Mouse (Mus musculus) myocyte (in vitro differentiated cells): ENCODE measurements around the gene Gm20388. TPM values are rescaled to one million over a fixed set of nuclear protein-coding genes. Genes with fewer than 3 reads are reported as not detected.

Experiments used
- H3K27me3 ChIP-seq: one replicate; pipeline ENCODE4 v1.6.1; 2011; ENCODE audit not compliant: control insufficient read depth, insufficient read depth, insufficient read length
- H3K36me3 ChIP-seq: one replicate; pipeline ENCODE4 v1.6.1; 2011; ENCODE audit not compliant: control insufficient read depth, insufficient read depth
- H3K4me2 ChIP-seq: one replicate; pipeline ENCODE4 v1.6.1; 2011; ENCODE audit warnings: low read depth, control low read depth
- H3K4me3 ChIP-seq: one replicate; pipeline ENCODE4 v1.5.1; 2011; ENCODE audit warnings: mild to moderate bottlenecking, control low read depth, moderate library complexity
- H3K79me2 ChIP-seq: one replicate; pipeline ENCODE4 v1.6.1; 2011; ENCODE audit not compliant: control insufficient read depth, insufficient read depth
- H3ac ChIP-seq: one replicate; pipeline ENCODE4 v1.6.1; 2011; ENCODE audit not compliant: control insufficient read depth, insufficient read length
- CEBPB ChIP-seq: IDR thresholded peaks from 2 replicates; pipeline ENCODE4 v1.6.1; 2011; ENCODE audit warnings: mild to moderate bottlenecking, moderate library complexity; ENCODE audit not compliant: poor library complexity, insufficient read depth, severe bottlenecking
- E2F4 ChIP-seq: IDR thresholded peaks from one replicate; pipeline ENCODE4 v1.6.1; 2011; ENCODE audit warnings: mild to moderate bottlenecking, control low read depth, moderate library complexity; ENCODE audit not compliant: insufficient read depth
- MAX ChIP-seq: IDR thresholded peaks from one replicate; pipeline ENCODE4 v1.6.1; 2011; ENCODE audit warnings: low read depth, mild to moderate bottlenecking, control low read depth
- MYOD1 ChIP-seq, 3 experiments: IDR thresholded peaks; one replicate each; pipeline ENCODE4 v1.6.1; 2011; ENCODE audit warnings: control low read depth in 2 of 3, low read depth in 2 of 3, mild to moderate bottlenecking in 2 of 3, moderate library complexity in 1 of 3; ENCODE audit not compliant: insufficient read length in 2 of 3, control insufficient read depth in 1 of 3
- MYOG ChIP-seq, 3 experiments: IDR thresholded peaks; one replicate each; pipeline ENCODE4 v1.6.1; 2011; ENCODE audit warnings: control low read depth in 2 of 3, low read depth in 2 of 3, mild to moderate bottlenecking in 2 of 3; ENCODE audit not compliant: insufficient read length in 2 of 3, control insufficient read depth in 1 of 3, insufficient read depth in 1 of 3
- POLR2A ChIP-seq: IDR thresholded peaks from one replicate; pipeline ENCODE4 v1.6.1; 2011; ENCODE audit warnings: low read depth, mild to moderate bottlenecking, control low read depth, moderate library complexity; ENCODE audit not compliant: insufficient read length
- POLR2AphosphoS2 ChIP-seq: IDR thresholded peaks from one replicate; pipeline ENCODE4 v1.6.1; 2011; ENCODE audit warnings: low read depth, control low read depth; ENCODE audit not compliant: insufficient read length
- REST ChIP-seq: IDR thresholded peaks from one replicate; pipeline ENCODE4 v1.6.1; 2011; ENCODE audit warnings: mild to moderate bottlenecking, control low read depth, moderate library complexity; ENCODE audit not compliant: insufficient read depth, insufficient read length
- SRF ChIP-seq: IDR thresholded peaks from one replicate; pipeline ENCODE4 v1.6.1; 2011; ENCODE audit warnings: low read depth; ENCODE audit not compliant: control insufficient read depth, insufficient read length
- TCF12 ChIP-seq: IDR thresholded peaks from one replicate; pipeline ENCODE4 v1.6.1; 2011; ENCODE audit warnings: mild to moderate bottlenecking, control low read depth; ENCODE audit not compliant: poor library complexity, insufficient read depth, severe bottlenecking
- TCF3 ChIP-seq: IDR thresholded peaks from one replicate; pipeline ENCODE4 v1.6.1; 2011; ENCODE audit warnings: low read depth, control low read depth; ENCODE audit not compliant: insufficient read length
- USF1 ChIP-seq: IDR thresholded peaks from one replicate; pipeline ENCODE4 v1.6.1; 2011; ENCODE audit warnings: low read depth, mild to moderate bottlenecking, control low read depth, moderate library complexity
- polyA plus RNA-seq: library from polyadenylated mRNA; unstranded; fragments of >200 nt; fragmentation: generic; extraction: Trizol; gene quantifications from one replicate; pipeline ENCODE4 v1.2.1, GENCODE M21; 2012; ENCODE audit warnings: missing spikeins

Gm20388 gene
- polyA plus RNA-seq, 1 experiment: 15.3 TPM

DNA sequence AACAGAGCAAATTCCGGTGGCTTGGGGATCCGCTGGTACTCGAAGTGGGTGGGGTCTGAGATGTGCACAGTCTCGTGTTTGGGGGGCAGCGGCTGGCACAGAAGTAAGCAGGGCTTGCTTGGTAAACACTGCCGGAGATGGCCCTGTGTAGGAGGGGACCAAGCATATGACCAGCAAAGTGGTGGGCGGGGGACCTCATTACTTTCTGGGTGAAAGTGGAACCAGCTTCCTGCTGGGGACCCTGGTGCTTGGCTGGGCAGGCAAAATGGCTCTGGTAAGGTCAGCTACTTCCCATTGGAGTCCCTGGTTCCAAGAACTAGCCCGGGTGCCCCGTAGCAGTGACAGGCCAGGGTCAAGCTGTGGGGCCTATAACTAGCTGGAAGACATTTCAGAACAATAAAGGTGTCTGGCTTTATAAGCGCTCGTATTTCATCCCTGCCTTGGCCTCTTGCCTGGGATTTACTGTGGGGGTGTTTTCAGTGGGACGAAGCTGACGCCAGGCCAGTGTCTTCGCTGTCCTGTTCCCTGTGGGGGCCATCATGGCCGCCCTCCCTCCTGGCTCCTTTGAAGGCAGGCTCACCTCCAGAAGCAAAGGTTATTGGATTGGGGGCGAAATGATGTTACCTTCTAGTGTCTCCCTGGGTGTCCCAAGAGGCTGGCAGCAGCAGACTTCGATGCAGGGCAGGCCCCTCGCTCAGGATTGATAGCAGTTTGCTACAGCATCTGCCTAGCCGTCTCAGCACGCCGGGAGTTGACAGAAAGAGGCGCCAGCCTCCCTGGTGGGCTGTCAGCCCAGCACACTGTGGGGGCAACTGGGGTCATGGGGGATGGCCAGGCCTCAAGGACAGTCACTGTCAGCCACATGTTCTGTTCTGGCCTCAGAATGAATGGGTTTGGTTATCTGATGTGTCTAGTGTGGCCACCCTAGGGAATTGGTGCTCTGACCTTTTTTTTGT, 466.5 kb downstream of the Gm20388 start:
- H3ac ChIP-seq: no peak overlapping the region
- no peak overlapping the region for H3K4me3 ChIP-seq
- H3K36me3 ChIP-seq: no peaks in the 10 kb centered on the region
- H3K79me2 ChIP-seq: no peaks in the 10 kb centered on the region
- TF ChIP-seq MYOD1 (IDR thresholded peaks at IDR 0.05; ENCODE audit: control insufficient read depth in 1 of 3, insufficient read length in 2 of 3, low read depth in 2 of 3) (no peak), POLR2A (no peak), POLR2AphosphoS2 (no peak), MYOG (IDR thresholded peaks at IDR 0.05; ENCODE audit: control insufficient read depth in 1 of 3, insufficient read depth in 1 of 3, insufficient read length in 2 of 3, low read depth in 2 of 3) (no peak), E2F4 (no peak)
- H3K27me3 ChIP-seq: no peaks in the 10 kb centered on the region
- H3K4me2 ChIP-seq: peak overlapping the region; percentile 4

DNA sequence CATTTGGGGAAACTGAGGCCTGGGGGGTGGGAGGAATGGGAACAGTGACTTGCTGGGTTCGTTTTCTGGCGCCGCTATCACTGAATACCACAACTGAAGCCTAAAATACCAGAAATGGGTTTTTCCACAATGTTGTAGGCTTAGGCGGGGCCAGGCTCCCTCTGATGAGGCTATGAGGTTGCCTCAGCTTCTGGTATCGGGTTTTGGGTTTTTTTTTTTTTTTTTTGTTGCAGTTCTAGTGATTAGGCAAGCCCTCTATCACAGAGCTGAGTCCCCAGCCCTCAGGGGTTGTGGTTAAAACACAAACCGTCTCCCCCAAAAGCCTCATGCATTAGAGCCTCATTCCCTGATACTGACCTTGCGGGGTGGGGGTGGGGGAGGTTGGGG, 467.2 kb downstream of the Gm20388 start:
- no peak overlapping the region for H3K4me3 ChIP-seq
- peak overlapping the region; percentile 4 for H3K4me2 ChIP-seq

GRCm38 (mm10) chr8:120378306-120378705, 467.7 kb downstream of the Gm20388 start:
- Histone ChIP-seq H3K4me3 (no peak overlapping the region), H3ac (no peak overlapping the region), H3K79me2 (no peaks in the 10 kb centered on the region), H3K27me3 (no peaks in the 10 kb centered on the region), H3K36me3 (no peaks in the 10 kb centered on the region), H3K4me2 (no peak overlapping the region)
- TF ChIP-seq POLR2AphosphoS2 (no peak), CEBPB (no peak), MYOG (IDR thresholded peaks at IDR 0.05; ENCODE audit: control insufficient read depth in 1 of 3, insufficient read depth in 1 of 3, insufficient read length in 2 of 3, low read depth in 2 of 3) (no peak), E2F4 (no peak), SRF (no peak), TCF3 (no peak), MYOD1 (IDR thresholded peaks at IDR 0.05; ENCODE audit: control insufficient read depth in 1 of 3, insufficient read length in 2 of 3, low read depth in 2 of 3) (no peak), POLR2A (no peak), USF1 (no peak), REST (no peak), TCF12 (no peak), MAX (no peak)

More for the DNA sequence above, 467.2 kb downstream of the Gm20388 start:
- no peak overlapping the region for H3ac ChIP-seq
- H3K27me3 ChIP-seq: no peaks in the 10 kb centered on the region
- TF ChIP-seq POLR2AphosphoS2 (no peak), REST (no peak), MYOG (IDR thresholded peaks at IDR 0.05; ENCODE audit: control insufficient read depth in 1 of 3, insufficient read depth in 1 of 3, insufficient read length in 2 of 3, low read depth in 2 of 3) (no peak), POLR2A (no peak), CEBPB (no peak), MAX (no peak), USF1 (no peak), E2F4 (no peak), TCF3 (no peak), TCF12 (no peak), SRF (no peak), MYOD1 (IDR thresholded peaks at IDR 0.05; ENCODE audit: control insufficient read depth in 1 of 3, insufficient read length in 2 of 3, low read depth in 2 of 3) (no peak)
- no peaks in the 10 kb centered on the region for H3K79me2 ChIP-seq
- no peaks in the 10 kb centered on the region for H3K36me3 ChIP-seq

- TF ChIP-seq TCF12 (no peak), REST (no peak), CEBPB (no peak), MYOD1 (IDR thresholded peaks at IDR 0.05; ENCODE audit: control insufficient read depth in 1 of 3, insufficient read length in 2 of 3, low read depth in 2 of 3) (no peak), E2F4 (no peak), USF1 (no peak)
- Histone ChIP-seq H3K27me3 (no peaks in the 10 kb centered on the region), H3ac (no peak overlapping the region), H3K36me3 (no peaks in the 10 kb centered on the region), H3K79me2 (no peaks in the 10 kb centered on the region), H3K4me2 (no peak overlapping the region), H3K4me3 (no peak overlapping the region)
Observed at GRCm38 (mm10) chr8:120379015-120379414, 468.4 kb downstream of the Gm20388 start.

- H3K79me2 ChIP-seq: no peaks in the 10 kb centered on the region
- H3K27me3 ChIP-seq: no peaks in the 10 kb centered on the region
- H3ac ChIP-seq: no peak overlapping the region
- no peak overlapping the region for H3K4me3 ChIP-seq
- no peaks in the 10 kb centered on the region for H3K36me3 ChIP-seq
- TF ChIP-seq E2F4 (no peak), MYOD1 (IDR thresholded peaks at IDR 0.05; ENCODE audit: control insufficient read depth in 1 of 3, insufficient read length in 2 of 3, low read depth in 2 of 3) (no peak), MYOG (IDR thresholded peaks at IDR 0.05; ENCODE audit: control insufficient read depth in 1 of 3, insufficient read depth in 1 of 3, insufficient read length in 2 of 3, low read depth in 2 of 3) (no peak), USF1 (no peak), REST (no peak), MAX (no peak), POLR2A (no peak), TCF12 (no peak), CEBPB (no peak), SRF (no peak), POLR2AphosphoS2 (no peak), TCF3 (no peak)
- peak overlapping the region; percentile 67 for H3K4me2 ChIP-seq
Observed at GRCm38 (mm10) chr8:120381865-120382264, 471.2 kb downstream of the Gm20388 start.
